Mouse (Mus musculus) spleen, postnatal 4 days (tissue): ENCODE measurements around the gene Smyd1.

ENCODE experiments used
- DNase-seq, 2 experiments: peaks; one replicate each; pipeline ENCODE4 v3.0.0; 2022; ENCODE audit warnings: low spot score in 2 of 2

Gene Smyd1

GRCm38 (mm10) chr6:71260051-71260640 lies 61.9 kb downstream of the Smyd1 start:
- no peak for DNase-seq

GRCm38 (mm10) chr6:71259166-71259565 lies 62.9 kb downstream of the Smyd1 start:
- no peak for DNase-seq

- DNase-seq = no peak
These were observed 63.5 kb downstream of the Smyd1 start for GRCm38 (mm10) chr6:71258562-71258961.

GRCm38 (mm10) chr6:71257375-71257774 lies 64.7 kb downstream of the Smyd1 start:
- DNase-seq = no peak

- DNase-seq = no peak
These were observed 65.9 kb downstream of the Smyd1 start for GRCm38 (mm10) chr6:71256166-71256565.

- DNase-seq = no peak
These were observed 67.6 kb downstream of the Smyd1 start for GRCm38 (mm10) chr6:71254456-71254855.

GRCm38 (mm10) chr6:71250951-71251350 lies 71.1 kb downstream of the Smyd1 start:
- DNase-seq = no peak

GRCm38 (mm10) chr6:71249615-71250014 lies 72.4 kb downstream of the Smyd1 start:
- DNase-seq = no peak

- DNase-seq = no peak
These were observed 73.6 kb downstream of the Smyd1 start for GRCm38 (mm10) chr6:71248420-71248819.

- DNase-seq = no peak
These were observed 78.8 kb downstream of the Smyd1 start for GRCm38 (mm10) chr6:71243258-71243657.

- no peak for DNase-seq
These were observed 79.2 kb downstream of the Smyd1 start for GRCm38 (mm10) chr6:71242811-71243210.

- DNase-seq = no peak
These were observed 81.2 kb downstream of the Smyd1 start for GRCm38 (mm10) chr6:71240831-71241230.

GRCm38 (mm10) chr6:71239069-71239750 lies 82.8 kb downstream of the Smyd1 start:
- DNase-seq = no peak

GRCm38 (mm10) chr6:71237031-71237431 lies 85.0 kb downstream of the Smyd1 start:
- DNase-seq = no peak

- DNase-seq = no peak
These were observed 85.5 kb downstream of the Smyd1 start for GRCm38 (mm10) chr6:71236506-71236905.

- no peak for DNase-seq
These were observed 86.1 kb downstream of the Smyd1 start for GRCm38 (mm10) chr6:71235944-71236343.

- no peak for DNase-seq
These were observed 86.9 kb downstream of the Smyd1 start for GRCm38 (mm10) chr6:71235121-71235520.

- no peak for DNase-seq
These were observed 94.8 kb downstream of the Smyd1 start for GRCm38 (mm10) chr6:71227157-71227770.

- no peak for DNase-seq
These were observed 95.5 kb downstream of the Smyd1 start for GRCm38 (mm10) chr6:71226544-71226943.

GRCm38 (mm10) chr6:71224184-71224943 lies 97.7 kb downstream of the Smyd1 start:
- no peak for DNase-seq

GRCm38 (mm10) chr6:71221501-71221900 lies 100.5 kb downstream of the Smyd1 start:
- DNase-seq = no peak

GRCm38 (mm10) chr6:71212471-71212870 lies 109.6 kb downstream of the Smyd1 start:
- no peak for DNase-seq
